Mouse (Mus musculus) kidney, embryonic 14.5 days (tissue): ENCODE measurements around the gene Gfod1. TPM values are rescaled to one million over a fixed set of nuclear protein-coding genes. Genes with fewer than 3 reads are reported as not detected.

Experiments used
- ATAC-seq: fragments of 200-750 bp; cut with Nextera tagmentation; 2 replicates; pipeline ENCODE4 v1.8.0; 2017; ENCODE audit warnings: moderate number of reproducible peaks, mild to moderate bottlenecking, moderate TSS enrichment, moderate library complexity; ENCODE audit not compliant: low FRiP score, low TSS enrichment
- H3K27ac ChIP-seq: fragments of 300-500 bp; sonication (generic); 2 replicates; pipeline ENCODE4 v1.5.1; 2014; ENCODE audit warnings: low read depth, mild to moderate bottlenecking, low read length, moderate library complexity, mixed read lengths
- H3K27me3 ChIP-seq: fragments of 300-500 bp; sonication (generic); 2 replicates; pipeline ENCODE4 v1.6.1; 2014; ENCODE audit warnings: mild to moderate bottlenecking, low read length; ENCODE audit not compliant: control insufficient read depth, insufficient read depth
- H3K36me3 ChIP-seq: fragments of 300-500 bp; sonication (generic); 2 replicates; pipeline ENCODE4 v1.6.1; 2014; ENCODE audit warnings: low read length, mixed read lengths; ENCODE audit not compliant: control insufficient read depth, insufficient read depth
- H3K4me1 ChIP-seq: fragments of 300-500 bp; sonication (generic); 2 replicates; pipeline ENCODE4 v1.6.1; 2014; ENCODE audit warnings: low read length, mixed read lengths; ENCODE audit not compliant: control insufficient read depth, insufficient read depth
- H3K4me2 ChIP-seq: fragments of 300-500 bp; sonication (generic); replicated peaks from 2 replicates; pipeline ENCODE4 v1.6.1; 2014; ENCODE audit warnings: low read depth, mild to moderate bottlenecking, low read length
- H3K4me3 ChIP-seq: fragments of 300-500 bp; sonication (generic); 2 replicates; pipeline ENCODE4 v1.5.1; 2014; ENCODE audit warnings: mild to moderate bottlenecking, low read length
- H3K9ac ChIP-seq: fragments of 300-500 bp; sonication (generic); 2 replicates; pipeline ENCODE4 v1.6.1; 2014; ENCODE audit warnings: low read depth, mild to moderate bottlenecking, low read length, moderate library complexity
- H3K9me3 ChIP-seq: fragments of 300-500 bp; sonication (generic); 2 replicates; pipeline ENCODE4 v1.6.1; 2016; ENCODE audit warnings: low read length; ENCODE audit not compliant: control insufficient read depth
- WGBS: fragments of 180-500 bp; shearing (Covaris S2); extraction: QIAGEN DNeasy Blood & Tissue Kit; methylation state at CpG from one replicate; pipeline ENCODE4 v1.1.7; 2014; 5-methylcytosine and 5-hydroxymethylcytosine counted together
- polyA plus RNA-seq: library from polyadenylated mRNA; unstranded; fragments of >200 nt; fragmentation: Nextera tagmentation; extraction: Ambion mirVana; gene quantifications from 2 replicates; pipeline ENCODE4 v1.2.1, GENCODE M21; 2014

The Gfod1 gene
- polyA plus RNA-seq, 1 experiment from 2014 or later: 0.41 TPM

DNA sequence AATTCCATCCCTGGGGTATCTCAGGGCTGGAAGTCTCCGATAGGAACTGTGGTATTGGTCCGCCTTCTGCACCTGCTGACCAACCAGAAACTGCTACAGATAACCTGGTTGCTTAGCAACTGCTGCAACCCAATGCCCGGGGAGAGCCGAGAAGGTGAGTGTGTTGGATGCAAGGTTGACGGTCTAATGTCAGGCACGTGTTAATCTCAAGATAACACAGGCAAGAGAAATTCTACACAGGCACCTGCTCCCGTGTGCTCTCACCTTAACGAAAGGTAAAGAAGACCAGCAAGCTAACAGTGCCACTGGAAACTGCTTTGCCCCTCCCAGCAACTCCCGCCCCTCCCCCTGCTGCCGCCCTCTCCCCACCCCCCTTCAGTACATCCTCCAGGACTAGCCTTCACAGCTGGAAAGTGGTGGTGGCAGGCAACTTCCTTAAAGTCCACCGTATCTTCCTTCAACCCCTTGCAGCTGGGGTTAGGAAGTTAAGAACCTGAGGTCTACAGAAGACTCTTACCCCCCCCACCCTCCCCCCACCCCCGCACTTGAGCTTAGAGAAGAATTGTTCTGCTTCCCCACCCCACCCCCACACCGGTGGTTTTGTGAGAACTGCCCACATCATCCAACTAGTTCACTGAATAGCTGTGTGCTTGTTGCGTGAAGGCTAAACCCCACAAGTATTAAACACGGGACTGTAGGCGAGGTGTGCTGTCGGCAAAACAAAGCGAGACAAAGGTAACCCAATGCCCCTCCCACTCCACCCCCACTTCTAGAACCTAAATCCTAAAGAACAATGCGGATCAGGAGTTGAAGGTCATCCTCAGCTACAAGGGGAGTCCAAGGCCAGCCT lies 88.6 kb downstream of the Gfod1 start:
- no peaks in the 10 kb centered on the region for H3K9me3 ChIP-seq
- H3K4me2 ChIP-seq: no peak overlapping the region; the same call in 1 of the 2 replicates
- H3K4me3 ChIP-seq: no peak overlapping the region; the same call in 1 of the 2 replicates
- no peak overlapping the region for H3K27ac ChIP-seq
- 21% methylated on average over 19 of the region's 19 CpGs for WGBS
- H3K36me3 ChIP-seq: no peaks in the 10 kb centered on the region
- H3K9ac ChIP-seq: no peak overlapping the region
- ATAC-seq: 0 out of 2 replicates have a peak, but pooled peaks have one; percentile 33
- no peaks in the 10 kb centered on the region for H3K27me3 ChIP-seq
- H3K4me1 ChIP-seq: 0 out of 2 replicates have a peak, but pooled peaks cover 4% of the 10 kb centered on the region

- H3K4me3 ChIP-seq: no peak overlapping the region
- 0 out of 2 replicates have a peak, but pooled peaks cover 3% of the 10 kb centered on the region for H3K4me1 ChIP-seq
- no peak for ATAC-seq
- H3K4me2 ChIP-seq: no peak overlapping the region
- 63% methylated on average over 7 of the region's 7 CpGs for WGBS
- no peaks in the 10 kb centered on the region for H3K9me3 ChIP-seq
- H3K36me3 ChIP-seq: no peaks in the 10 kb centered on the region
- H3K9ac ChIP-seq: no peak overlapping the region
- no peaks in the 10 kb centered on the region for H3K27me3 ChIP-seq
- H3K27ac ChIP-seq: no peak overlapping the region
These were observed 91.6 kb downstream of the Gfod1 start for GRCm38 (mm10) chr13:43212338-43212737.

DNA sequence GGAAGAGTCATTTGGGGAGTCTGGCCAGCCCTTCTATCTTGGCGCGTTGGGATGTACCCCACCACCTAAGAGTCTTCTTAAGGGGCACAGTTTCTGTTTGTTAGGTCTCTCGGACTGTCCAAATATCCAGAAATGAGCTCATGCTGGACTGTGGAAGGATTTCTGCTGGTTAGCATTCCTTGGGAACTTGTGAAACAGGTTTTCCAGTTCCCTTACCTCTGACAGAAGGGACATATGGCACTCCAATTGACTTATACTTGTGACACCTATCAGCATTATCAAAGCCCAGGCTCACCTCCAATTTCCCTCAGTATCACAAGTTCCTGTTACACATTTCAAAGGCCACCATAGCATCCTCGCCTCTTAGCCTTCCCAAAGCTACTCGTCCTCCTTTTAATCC lies 93.0 kb downstream of the Gfod1 start:
- ATAC-seq: no peak
- H3K4me3 ChIP-seq: no peak overlapping the region
- no peak overlapping the region for H3K4me2 ChIP-seq
- no peaks in the 10 kb centered on the region for H3K36me3 ChIP-seq
- H3K27ac ChIP-seq: no peak overlapping the region
- no peaks in the 10 kb centered on the region for H3K27me3 ChIP-seq
- WGBS: 80% methylated on average over 5 of the region's 5 CpGs
- no peak overlapping the region for H3K9ac ChIP-seq
- no peaks in the 10 kb centered on the region for H3K9me3 ChIP-seq
- H3K4me1 ChIP-seq: 0 out of 2 replicates have a peak, but pooled peaks cover 3% of the 10 kb centered on the region

DNA sequence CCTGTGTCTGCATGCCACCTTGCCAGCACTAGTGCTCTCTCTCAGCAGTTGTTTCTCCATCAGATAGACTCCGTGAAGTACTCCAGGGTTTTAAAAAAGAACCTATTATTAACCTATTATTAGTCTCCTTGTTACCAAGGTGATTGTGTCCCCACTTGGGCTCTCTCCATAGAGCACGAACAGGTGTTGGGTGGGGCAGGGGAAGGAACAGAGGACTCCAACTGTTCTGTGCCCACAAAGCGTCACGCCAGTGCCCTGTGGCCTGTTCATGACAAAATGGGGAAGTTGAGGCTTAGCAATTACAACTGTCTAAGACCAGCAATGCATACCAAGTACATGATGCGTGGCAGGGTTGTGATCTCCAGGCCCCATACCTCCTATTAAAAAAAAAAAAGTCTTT lies 94.4 kb downstream of the Gfod1 start:
- Histone ChIP-seq H3K4me1 (0 out of 2 replicates have a peak, but pooled peaks cover 3% of the 10 kb centered on the region), H3K9me3 (no peaks in the 10 kb centered on the region), H3K27ac (no peak overlapping the region), H3K36me3 (no peaks in the 10 kb centered on the region), H3K4me2 (no peak overlapping the region), H3K27me3 (no peaks in the 10 kb centered on the region), H3K9ac (no peak overlapping the region), H3K4me3 (no peak overlapping the region)
- 79% methylated on average over 5 of the region's 5 CpGs for WGBS
- ATAC-seq: no peak

GRCm38 (mm10) chr13:43208914-43209439 lies 95.0 kb downstream of the Gfod1 start:
- Histone ChIP-seq H3K36me3 (no peaks in the 10 kb centered on the region), H3K4me1 (0 out of 2 replicates have a peak, but pooled peaks cover 3% of the 10 kb centered on the region), H3K4me2 (no peak overlapping the region), H3K27me3 (no peaks in the 10 kb centered on the region), H3K9ac (no peak overlapping the region), H3K4me3 (no peak overlapping the region), H3K9me3 (no peaks in the 10 kb centered on the region), H3K27ac (no peak overlapping the region)
- no peak for ATAC-seq
- 47% methylated on average over 16 of the region's 16 CpGs for WGBS

- Histone ChIP-seq H3K36me3 (no peaks in the 10 kb centered on the region), H3K9ac (no peak overlapping the region), H3K4me3 (no peak overlapping the region), H3K27me3 (no peaks in the 10 kb centered on the region), H3K4me1 (0 out of 2 replicates have a peak, but pooled peaks cover 3% of the 10 kb centered on the region), H3K27ac (no peak overlapping the region), H3K4me2 (no peak overlapping the region), H3K9me3 (no peaks in the 10 kb centered on the region)
- 77% methylated on average over 12 of the region's 12 CpGs for WGBS
- no peak for ATAC-seq
These were observed 97.8 kb downstream of the Gfod1 start for GRCm38 (mm10) chr13:43206118-43206683.

DNA sequence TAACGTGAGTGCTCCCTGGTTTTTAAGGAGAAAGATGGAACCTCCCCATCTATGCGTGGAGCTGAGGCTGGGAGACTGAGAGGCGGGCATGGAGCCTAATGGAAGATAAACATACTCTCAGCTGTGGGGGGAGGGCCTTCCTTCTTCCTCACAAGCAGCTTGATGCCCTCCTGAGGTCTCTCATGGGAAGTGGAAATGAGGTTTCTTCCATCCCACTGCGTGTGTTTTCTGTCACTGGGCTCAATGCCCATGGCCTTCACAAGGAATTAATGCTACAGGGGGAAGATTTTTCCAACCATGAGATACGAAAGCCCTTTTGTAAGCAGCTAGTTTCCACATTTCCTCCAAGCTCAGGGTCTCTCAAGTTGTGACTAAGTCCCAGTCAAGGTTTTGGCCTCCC lies 100.3 kb downstream of the Gfod1 start:
- Histone ChIP-seq H3K4me3 (no peak overlapping the region), H3K4me2 (no peak overlapping the region), H3K4me1 (no peaks in the 10 kb centered on the region), H3K9ac (no peak overlapping the region), H3K27ac (no peak overlapping the region), H3K27me3 (0 out of 2 replicates have a peak, but pooled peaks cover under 1% of the 10 kb centered on the region), H3K36me3 (no peaks in the 10 kb centered on the region), H3K9me3 (no peaks in the 10 kb centered on the region)
- ATAC-seq: no peak
- WGBS: 53% methylated on average over 5 of the region's 5 CpGs

DNA sequence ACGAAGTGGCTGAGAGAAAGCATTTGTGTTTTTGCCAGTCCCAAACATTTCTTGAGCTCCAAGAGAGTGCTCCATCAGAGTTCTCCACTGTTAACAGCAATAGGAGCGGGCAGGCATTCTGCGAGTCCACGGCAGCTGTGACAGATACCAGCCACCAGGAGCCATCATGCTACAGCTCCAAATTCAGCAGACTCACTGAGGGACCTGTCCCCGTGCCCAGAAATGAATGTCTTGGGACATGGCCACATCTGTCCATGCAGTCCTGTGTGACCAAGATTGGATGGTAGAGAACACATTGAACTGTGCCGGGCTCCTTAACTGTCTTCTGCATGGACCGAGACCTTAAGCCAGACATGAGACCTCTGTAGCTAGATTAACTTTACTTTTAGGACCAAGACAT lies 100.7 kb downstream of the Gfod1 start:
- H3K27ac ChIP-seq: no peak overlapping the region
- no peak overlapping the region for H3K9ac ChIP-seq
- no peaks in the 10 kb centered on the region for H3K9me3 ChIP-seq
- H3K4me1 ChIP-seq: no peaks in the 10 kb centered on the region
- no peak for ATAC-seq
- H3K4me2 ChIP-seq: no peak overlapping the region
- 0 out of 2 replicates have a peak, but pooled peaks cover 2% of the 10 kb centered on the region for H3K27me3 ChIP-seq
- no peak overlapping the region for H3K4me3 ChIP-seq
- WGBS: 87% methylated on average over 7 of the region's 7 CpGs
- no peaks in the 10 kb centered on the region for H3K36me3 ChIP-seq

DNA sequence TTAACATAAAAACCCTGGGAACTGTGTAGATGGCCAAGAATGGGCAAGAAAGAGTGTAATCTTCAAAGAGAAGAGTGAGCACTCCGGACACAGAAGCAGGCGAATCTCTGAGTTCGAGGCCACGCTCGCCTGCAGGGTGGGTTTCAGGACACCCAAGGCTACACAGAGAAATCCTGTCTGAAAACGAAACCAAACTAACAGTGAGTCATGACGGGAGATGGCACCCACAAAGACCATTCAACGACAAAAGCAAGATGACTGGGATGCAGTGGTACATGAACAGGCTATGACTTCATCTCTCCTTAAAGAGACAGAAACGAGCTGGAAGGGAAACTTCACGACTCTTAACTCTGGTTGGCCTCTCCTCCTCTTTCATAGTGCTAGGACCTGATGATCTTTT lies 101.6 kb downstream of the Gfod1 start:
- no peaks in the 10 kb centered on the region for H3K4me1 ChIP-seq
- H3K4me3 ChIP-seq: no peak overlapping the region
- no peaks in the 10 kb centered on the region for H3K36me3 ChIP-seq
- 0 out of 2 replicates have a peak, but pooled peaks cover 2% of the 10 kb centered on the region for H3K27me3 ChIP-seq
- H3K9ac ChIP-seq: no peak overlapping the region
- no peak for ATAC-seq
- 87% methylated on average over 10 of the region's 10 CpGs for WGBS
- no peak overlapping the region for H3K27ac ChIP-seq
- no peak overlapping the region for H3K4me2 ChIP-seq
- no peaks in the 10 kb centered on the region for H3K9me3 ChIP-seq
